39 mouse cellular contexts compared by ENCODE assay signal in genomic region chr11:99556753-99557152, GRCm38 (mm10). TPM values are rescaled to one million over a fixed set of nuclear protein-coding genes. Genes with fewer than 3 reads are reported as not detected.
"Had no signal": no experiment of that assay in that cellular context is flagged by ENCODE, and none has a peak within 500 bp of the region (broad histone marks: within the 10 kb centered on the region; RNA-seq: fewer than 3 reads in every experiment).

Gene Krtap3-2, minus strand, starts transcription at chr11:99556853.

- H3K9me3 ChIP-seq: limb, embryonic 10.5 days; limb, embryonic 12.5 days; limb, embryonic 13.5 days; limb, embryonic 15.5 days; liver, embryonic 12.5 days; liver, embryonic 13.5 days; liver, embryonic 15.5 days; lung, embryonic 15.5 days; megakaryocyte, embryonic 14.5 days; midbrain, embryonic 10.5 days; midbrain, embryonic 12.5 days; midbrain, embryonic 13.5 days; midbrain, embryonic 15.5 days; neural tube, embryonic 12.5 days had no signal

- H3K27ac ChIP-seq: limb, embryonic 10.5 days; limb, embryonic 12.5 days; limb, embryonic 13.5 days; limb, embryonic 15.5 days; liver, embryonic 12.5 days; liver, embryonic 13.5 days; liver, embryonic 14.5 days; liver, embryonic 15.5 days; lung, embryonic 15.5 days; macrophage; midbrain, embryonic 10.5 days; midbrain, embryonic 12.5 days; midbrain, embryonic 13.5 days; midbrain, embryonic 15.5 days; neural tube, embryonic 12.5 days had no signal

- H3K4me3 ChIP-seq: limb, embryonic 10.5 days; limb, embryonic 12.5 days; limb, embryonic 13.5 days; limb, embryonic 15.5 days; liver, embryonic 12.5 days; liver, embryonic 13.5 days; liver, embryonic 15.5 days; lung, embryonic 15.5 days; megakaryocyte, embryonic 14.5 days; midbrain, embryonic 10.5 days; midbrain, embryonic 12.5 days; midbrain, embryonic 13.5 days; midbrain, embryonic 15.5 days; myocyte; neural tube, embryonic 12.5 days had no signal

- H3K9ac ChIP-seq: limb, embryonic 12.5 days; limb, embryonic 13.5 days; limb, embryonic 15.5 days; liver, embryonic 12.5 days; liver, embryonic 13.5 days; liver, embryonic 14.5 days; liver, embryonic 15.5 days; liver, postnatal 0 days; lung, embryonic 14.5 days; lung, embryonic 15.5 days; midbrain, embryonic 12.5 days; midbrain, embryonic 13.5 days; midbrain, embryonic 15.5 days; neural tube, embryonic 12.5 days had no signal

- H3K4me1 ChIP-seq: limb, embryonic 10.5 days; limb, embryonic 12.5 days; limb, embryonic 13.5 days; limb, embryonic 15.5 days; liver, embryonic 12.5 days; liver, embryonic 13.5 days; liver, embryonic 15.5 days; lung, embryonic 15.5 days; megakaryocyte, embryonic 14.5 days; midbrain, embryonic 10.5 days; midbrain, embryonic 12.5 days; midbrain, embryonic 13.5 days; midbrain, embryonic 15.5 days; neural tube, embryonic 12.5 days had no signal

- H3K36me3 ChIP-seq: limb, embryonic 10.5 days; limb, embryonic 12.5 days; limb, embryonic 13.5 days; limb, embryonic 15.5 days; liver, embryonic 12.5 days; liver, embryonic 13.5 days; liver, embryonic 15.5 days; lung, embryonic 15.5 days; midbrain, embryonic 10.5 days; midbrain, embryonic 12.5 days; midbrain, embryonic 13.5 days; midbrain, embryonic 15.5 days; neural tube, embryonic 12.5 days had no signal

- H3K27me3 ChIP-seq: limb, embryonic 12.5 days; limb, embryonic 13.5 days; limb, embryonic 15.5 days; liver, embryonic 12.5 days; liver, embryonic 13.5 days; liver, embryonic 15.5 days; lung, embryonic 15.5 days; megakaryocyte, embryonic 14.5 days; midbrain, embryonic 12.5 days; midbrain, embryonic 13.5 days; midbrain, embryonic 15.5 days; neural tube, embryonic 12.5 days had no signal

- DNase-seq: left cerebral cortex, postnatal 4 days; liver; liver, embryonic 13.5 days; liver, postnatal 0 days; lung, adult 18-20 months; lung, adult 2 months; lung, embryonic 14.5 days; lung, postnatal 10 days; lung, postnatal 14 days; lung, postnatal 36 days; lung, postnatal 4 days; midbrain, embryonic 14.5 days had no signal

- H3K4me2 ChIP-seq: limb, embryonic 12.5 days; limb, embryonic 13.5 days; limb, embryonic 15.5 days; liver, embryonic 11.5 days; liver, embryonic 12.5 days; liver, embryonic 13.5 days; liver, embryonic 15.5 days; lung, embryonic 14.5 days; lung, embryonic 15.5 days; midbrain, embryonic 11.5 days; midbrain, embryonic 12.5 days; midbrain, embryonic 13.5 days; midbrain, embryonic 15.5 days; neural tube, embryonic 12.5 days had no signal

- ATAC-seq: liver, embryonic 12.5 days; liver, postnatal 0 days; lung, postnatal 0 days; midbrain, embryonic 13.5 days; midbrain, embryonic 15.5 days; midbrain, embryonic 16.5 days had no signal

RNA-seq across cellular contexts. Expression of gene Krtap3-2, which starts in this region (rescaled TPM):
- polyA plus RNA-seq: limb, embryonic 10.5 days; limb, embryonic 11.5 days; limb, embryonic 12.5 days; limb, embryonic 13.5 days; limb, embryonic 14.5 days; limb, embryonic 15.5 days; liver, adult 2 months; liver, embryonic 11.5 days; liver, embryonic 12.5 days; liver, embryonic 13.5 days; liver, embryonic 14.5 days; liver, embryonic 15.5 days; liver, embryonic 16.5 days; liver, postnatal 0 days; lung, embryonic 14.5 days; lung, embryonic 15.5 days; lung, embryonic 16.5 days; lung, postnatal 0 days; macrophage; midbrain, embryonic 10.5 days; midbrain, embryonic 11.5 days; midbrain, embryonic 12.5 days; midbrain, embryonic 13.5 days; midbrain, embryonic 14.5 days; midbrain, embryonic 15.5 days; midbrain, embryonic 16.5 days; midbrain, postnatal 0 days; myocyte; neural tube, embryonic 11.5 days; neural tube, embryonic 12.5 days had no signal
